Mouse (Mus musculus): Measurements from ENCODE around the gene Gm14147.
"Not testable (repeated sequence)": the region's sequence is repeated elsewhere in the genome, so short reads cannot be mapped to it uniquely, and the experiment has no call there.

Gm14147 gene

GRCm38 (mm10) chr2:151097945-151098344 lies at the start of gene Gm14147:
TSS of gene Gm14147 (plus strand) at chr2:151098245.
- not testable (repeated sequence) for DNase-seq

- no peak for DNase-seq
Measured at GRCm38 (mm10) chr2:151056637-151057036, 41.4 kb upstream of the Gm14147 start.

DNA sequence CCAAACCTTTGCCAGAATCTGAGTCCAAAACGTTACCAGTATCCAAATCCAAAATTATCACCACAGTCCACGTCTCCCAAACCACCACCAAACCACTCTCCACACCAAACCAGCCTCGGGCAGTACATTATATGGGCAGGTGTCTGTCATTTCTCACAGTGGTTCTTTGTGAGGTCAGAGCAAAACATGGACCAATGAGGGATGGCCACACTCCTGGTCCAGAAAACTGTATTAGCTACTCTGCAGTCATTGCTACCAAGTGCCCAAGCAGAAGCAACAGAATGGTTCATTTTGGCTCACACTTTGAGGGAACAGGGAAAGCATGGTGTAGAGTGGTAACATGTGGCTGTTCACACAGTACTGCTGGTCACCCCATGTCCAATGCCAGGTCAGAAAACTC lies 5.8 kb upstream of the Gm14147 start, which contains the start of gene Gm14151:
Gm14151 (minus strand) TSS at position 101 of the 400 bp plus-strand sequence.
- DNase-seq = not testable (repeated sequence)
